Mouse (Mus musculus) frontal cortex, postnatal 25 days (tissue): Measurements from ENCODE around the gene Pcdh8.

ENCODE experiments used
- DNase-seq, 2 experiments: peaks; one replicate each; pipeline ENCODE4 v3.0.0; 2022; ENCODE audit warnings: low spot score in 2 of 2

Gene Pcdh8

DNA sequence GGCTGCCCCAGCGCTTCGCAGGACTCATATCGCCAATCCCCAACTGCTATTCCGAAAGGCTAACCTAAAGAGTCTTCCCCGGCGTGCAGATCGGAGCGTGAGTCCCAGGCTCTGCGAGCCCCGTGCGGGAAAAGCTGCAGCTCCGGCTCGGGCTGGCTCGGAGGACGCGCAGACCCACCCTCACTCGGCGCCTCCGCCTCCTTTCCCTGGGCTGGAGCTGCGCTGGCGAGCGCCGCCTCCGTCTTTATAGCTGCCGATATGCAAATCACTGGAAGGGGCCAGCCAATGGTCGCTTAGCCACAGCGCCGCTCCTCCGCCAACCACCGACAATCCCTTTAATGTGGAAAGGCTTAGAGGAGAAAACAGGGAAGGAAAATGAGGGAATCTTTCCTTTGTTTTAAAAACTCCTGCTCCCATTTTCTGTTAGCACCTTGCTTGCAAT, at the start of gene Pcdh8:
Pcdh8 (minus strand) TSS at position 219 of the 442 bp plus-strand sequence.
- DNase-seq = peak; percentile 80 to 84

DNA sequence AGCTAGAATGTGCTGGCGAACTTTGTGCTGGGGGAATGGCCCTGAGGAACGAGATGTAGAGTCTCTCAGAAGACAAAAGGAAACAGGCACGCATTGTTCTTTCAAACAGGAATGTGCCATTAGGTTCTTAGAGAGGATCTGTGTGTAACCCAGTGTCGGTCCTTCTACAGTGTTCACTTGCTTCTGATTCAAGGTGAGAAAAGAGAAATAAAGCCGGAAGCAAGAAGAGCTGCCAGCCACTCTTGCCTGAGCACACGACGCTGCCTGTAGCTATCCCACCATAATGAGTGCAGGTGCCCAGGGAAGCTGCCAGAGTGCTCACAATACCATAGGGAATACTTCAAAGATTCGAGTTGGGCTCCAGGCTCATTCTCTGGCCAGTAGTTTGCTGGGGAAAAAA, 43.6 kb upstream of the Pcdh8 start:
- no peak for DNase-seq

DNA sequence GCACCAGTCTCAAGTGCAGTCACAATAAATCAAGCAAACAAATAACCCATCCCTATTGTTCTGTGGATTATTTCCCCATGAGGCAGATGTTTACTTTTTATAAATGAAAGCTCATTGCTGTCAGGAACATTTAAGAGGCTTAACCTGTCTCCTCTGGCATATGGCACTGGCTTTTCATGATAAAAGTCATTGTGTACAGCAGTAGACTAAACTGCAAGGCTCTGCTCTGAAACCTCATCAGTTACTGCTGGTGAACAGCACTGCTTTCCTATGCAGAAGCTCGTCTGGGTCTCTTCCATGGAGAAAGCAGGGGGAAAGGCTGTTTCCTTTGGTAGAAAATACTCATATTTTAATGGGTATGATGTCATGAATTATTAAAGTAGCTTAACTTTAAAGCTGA, 43.0 kb upstream of the Pcdh8 start:
- DNase-seq = no peak

DNA sequence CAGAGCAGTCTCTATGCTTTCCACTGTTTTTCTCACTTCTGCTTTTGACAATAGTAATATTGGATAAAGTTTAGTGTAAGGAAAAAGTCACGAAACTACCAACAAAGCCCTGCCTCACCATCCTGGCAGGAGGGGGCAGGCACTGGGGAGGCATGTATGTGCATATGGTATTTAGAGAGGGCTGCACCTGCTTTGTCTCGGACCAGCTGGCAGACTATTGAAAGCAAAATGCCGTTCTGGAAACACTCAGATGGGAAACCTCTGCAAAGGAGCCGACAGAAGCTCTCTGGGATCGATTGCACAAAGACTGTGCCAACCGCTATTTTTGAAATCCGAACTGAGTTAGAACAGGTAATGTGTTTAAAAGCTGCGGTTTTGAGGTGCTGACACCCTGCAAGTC, 22.1 kb upstream of the Pcdh8 start:
- no peak for DNase-seq

DNA sequence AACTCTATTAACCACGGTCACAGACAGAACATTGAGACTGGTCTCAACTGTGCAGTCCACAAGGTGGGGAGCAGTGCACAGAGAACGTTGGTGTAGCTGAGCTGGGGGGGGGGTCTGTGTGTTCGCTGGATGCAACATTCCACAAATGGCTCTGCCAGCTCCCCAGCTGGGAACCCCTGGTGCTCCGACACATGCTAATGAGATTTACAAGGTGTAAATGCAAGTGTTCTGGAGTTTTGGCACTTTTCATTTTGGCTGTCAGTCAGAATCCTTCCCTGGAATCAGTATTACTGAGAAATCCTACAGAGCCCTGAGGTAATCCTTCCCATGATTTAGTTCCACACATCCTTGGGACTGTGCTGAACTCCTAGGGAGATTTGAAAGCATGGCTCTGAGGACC, 18.4 kb upstream of the Pcdh8 start:
- no peak for DNase-seq

DNA sequence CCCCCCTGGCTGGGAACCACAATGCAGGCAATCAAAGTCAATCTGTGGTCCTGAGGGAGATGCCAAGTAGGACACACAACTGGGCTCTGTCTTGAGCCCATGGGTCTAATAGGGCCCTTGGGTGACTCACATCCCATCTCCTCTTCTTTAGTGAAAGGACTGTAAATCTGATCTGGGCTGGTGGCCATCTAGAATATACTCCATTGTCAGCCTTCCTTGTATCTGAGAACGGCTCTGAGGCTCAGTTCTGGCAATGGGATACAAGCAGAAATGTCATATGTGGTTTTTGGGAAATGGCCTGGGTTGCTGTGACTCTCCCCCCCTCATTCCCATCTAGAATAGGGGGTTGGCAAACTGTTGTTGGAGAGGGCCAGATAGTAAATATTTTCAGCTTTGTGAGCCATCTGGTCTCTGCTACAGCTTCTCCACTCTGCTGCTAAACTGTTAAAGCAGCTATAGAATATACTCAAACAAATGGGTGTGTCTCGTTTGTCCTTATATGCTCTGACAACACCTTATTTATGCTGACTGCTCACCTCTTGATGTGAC, 17.6 kb upstream of the Pcdh8 start:
- DNase-seq = no peak

DNA sequence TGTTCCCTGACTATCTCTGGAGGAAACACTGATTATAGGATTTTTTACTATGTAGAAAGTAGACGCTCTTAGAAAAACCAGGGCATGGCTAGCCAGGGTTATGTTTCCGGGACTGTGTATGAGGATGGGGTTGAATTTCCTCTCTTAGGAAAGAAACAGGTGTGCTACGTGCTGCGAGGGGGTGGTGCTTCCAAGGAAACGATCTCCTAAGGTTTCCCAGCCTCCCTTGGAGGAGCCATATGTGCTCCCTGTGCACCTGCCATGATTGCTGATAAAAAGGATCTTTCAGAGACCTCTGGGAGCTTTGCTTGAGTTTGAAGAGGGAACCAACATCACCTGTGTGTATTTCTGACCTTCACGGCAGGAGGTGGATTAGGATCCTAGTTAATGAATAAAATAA, 16.8 kb upstream of the Pcdh8 start:
- no peak for DNase-seq

DNA sequence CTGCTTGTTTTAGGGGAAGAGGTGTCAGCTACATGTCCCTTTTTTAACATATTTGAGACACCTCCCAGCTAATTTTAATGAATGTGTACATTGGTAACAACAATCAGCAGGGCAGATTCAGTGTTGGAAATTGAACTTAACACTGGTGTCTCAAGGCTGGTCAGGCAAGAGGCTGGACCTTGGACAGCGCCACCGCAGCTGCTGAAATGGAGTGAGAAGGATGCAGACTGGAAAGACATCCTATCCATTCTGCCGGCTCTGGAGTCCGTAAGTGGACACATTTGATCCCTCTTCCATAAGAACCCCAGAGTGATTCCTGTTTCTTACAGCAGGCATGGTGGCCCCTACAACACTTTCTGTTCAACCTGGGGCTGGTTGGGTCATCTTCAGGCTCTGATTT, 14.3 kb upstream of the Pcdh8 start:
- DNase-seq = no peak

DNA sequence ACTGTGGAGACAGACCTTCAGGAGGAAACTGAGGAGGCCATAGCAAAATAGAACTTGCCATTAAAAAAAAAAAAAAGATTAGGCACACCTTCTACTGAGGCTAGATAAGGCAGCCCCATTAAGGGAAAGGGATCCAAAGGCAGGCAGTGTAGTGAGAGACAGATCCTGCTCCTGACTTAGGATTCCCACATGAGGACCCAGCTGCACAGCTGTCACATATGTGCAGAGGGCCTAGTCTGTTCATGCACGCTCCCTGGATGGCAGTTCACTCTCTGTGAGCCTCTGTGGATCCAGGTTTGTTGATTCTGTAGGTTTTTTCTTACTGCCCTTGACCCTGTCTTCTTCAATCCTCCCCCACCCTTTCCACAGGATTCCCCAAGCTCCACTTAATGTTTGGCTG, 9.8 kb upstream of the Pcdh8 start:
- no peak for DNase-seq

DNA sequence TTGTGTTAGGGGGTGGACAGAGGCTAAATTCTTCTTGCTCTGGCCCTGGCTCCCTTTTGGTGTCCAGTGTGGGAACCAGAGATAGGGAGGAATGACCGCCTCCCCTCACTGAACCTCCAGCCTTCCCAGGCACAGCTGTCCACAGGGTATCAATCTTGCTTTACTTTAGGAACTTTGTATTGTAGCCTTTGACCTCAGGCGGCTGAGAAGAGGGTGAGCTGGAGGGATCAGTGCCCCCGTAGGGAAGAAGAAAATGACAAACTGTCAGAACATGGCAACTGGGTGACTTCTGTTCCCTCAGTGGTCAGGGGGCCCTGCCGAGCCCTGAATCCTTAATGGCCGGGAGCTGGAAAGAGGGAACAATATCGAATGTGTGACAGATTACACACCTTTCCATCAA, 9.2 kb upstream of the Pcdh8 start:
- DNase-seq = no peak

DNA sequence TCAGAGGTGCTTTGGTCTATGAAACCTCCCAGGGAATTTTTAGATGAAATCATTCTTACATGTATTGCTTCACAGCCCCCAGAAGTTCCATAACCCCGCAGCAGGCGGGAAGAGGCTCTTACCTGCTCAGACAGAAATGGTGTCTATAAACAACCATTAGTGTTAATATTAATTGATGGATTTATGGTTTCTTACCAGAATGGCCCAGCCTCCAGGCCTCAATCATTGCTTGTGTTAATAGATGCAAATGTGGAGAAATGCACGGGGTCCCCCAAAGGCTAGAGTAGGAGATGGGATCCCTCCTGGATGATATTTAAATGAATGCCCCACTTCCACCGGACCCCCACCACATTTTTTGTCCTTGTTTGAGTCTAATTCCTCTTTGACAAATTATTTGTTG, 8.7 kb upstream of the Pcdh8 start:
- no peak for DNase-seq

DNA sequence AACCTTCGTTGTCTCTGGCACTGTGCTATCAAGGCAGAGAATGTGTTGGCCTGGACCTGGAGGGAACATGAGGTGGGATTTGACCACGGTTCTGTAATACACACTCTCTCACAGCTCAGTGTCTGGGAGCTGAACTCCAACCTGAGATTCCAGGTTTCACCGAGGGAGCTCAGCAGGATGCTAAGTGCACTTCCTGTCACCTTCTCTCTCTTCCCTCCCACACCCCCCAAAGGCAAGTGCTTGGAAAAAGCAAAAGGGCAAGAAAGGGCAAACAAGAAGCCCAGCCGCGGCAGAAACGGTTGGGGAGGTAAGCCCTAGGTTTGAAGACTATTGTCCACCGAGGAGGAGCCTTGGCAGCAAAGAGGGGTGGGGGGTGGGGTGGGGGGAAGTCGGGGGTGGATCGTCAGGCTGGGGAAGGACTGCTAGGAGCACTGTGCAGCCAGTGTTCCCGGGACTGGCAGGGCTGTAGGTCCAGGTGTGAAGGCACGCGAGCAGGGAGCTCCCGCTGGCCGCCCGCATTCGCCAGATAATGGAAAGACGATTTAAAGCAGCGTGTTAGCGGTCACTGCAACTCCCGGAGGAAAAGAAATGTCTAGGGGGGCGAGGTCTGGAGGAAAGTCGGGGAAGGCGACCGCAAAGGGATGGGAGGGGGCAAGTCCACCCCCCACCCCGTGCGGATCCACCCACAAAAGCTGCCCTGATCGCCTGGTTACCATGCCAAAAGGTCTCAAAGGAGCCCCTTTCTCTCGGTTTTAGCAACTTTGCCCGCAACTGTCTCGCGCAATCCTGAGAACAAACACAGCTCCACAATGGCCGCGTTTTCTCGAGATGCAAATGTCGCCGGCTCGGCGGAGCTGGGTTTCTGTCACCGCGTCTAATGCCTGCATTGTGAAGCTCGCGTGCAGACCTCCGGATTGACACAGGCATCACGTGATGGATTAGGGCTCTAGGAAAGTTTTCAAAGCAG, 2.6 kb upstream of the Pcdh8 start:
- DNase-seq = peak in 1 of 2 experiments; percentile 10

DNA sequence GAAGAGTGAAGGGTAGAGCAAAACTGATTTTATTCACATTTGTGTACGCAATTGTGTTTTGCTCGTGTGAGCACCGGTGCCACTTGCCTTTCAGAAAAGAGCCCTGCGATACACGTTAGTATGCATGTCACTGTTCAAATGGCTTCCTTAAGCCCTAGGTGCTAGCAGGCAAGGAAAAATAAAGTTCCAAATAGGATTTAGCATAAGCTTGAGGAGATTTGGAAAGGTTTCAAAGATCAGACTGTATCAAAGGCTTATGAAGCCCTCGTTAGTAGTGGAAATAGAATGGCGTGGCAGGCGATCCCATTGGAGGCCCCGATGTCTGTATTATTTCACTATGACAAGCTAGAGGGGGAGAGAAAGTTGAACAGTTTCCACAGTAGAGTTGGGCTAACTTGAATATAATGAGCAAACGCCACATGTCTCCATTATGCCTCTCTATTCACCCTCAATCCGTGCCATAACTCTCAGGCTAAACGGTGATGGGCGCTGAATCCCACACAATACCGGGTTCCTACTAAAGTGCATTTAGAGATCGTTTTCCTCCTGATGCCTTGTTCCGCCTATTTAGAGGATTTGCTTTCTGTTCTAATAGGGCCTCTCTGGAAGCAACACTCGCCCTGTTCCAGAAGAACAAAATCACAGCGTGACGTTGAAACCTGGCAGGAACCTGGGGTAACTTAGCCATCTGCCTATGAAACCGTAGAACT, 845 bp upstream of the Pcdh8 start:
- DNase-seq = no peak

DNA sequence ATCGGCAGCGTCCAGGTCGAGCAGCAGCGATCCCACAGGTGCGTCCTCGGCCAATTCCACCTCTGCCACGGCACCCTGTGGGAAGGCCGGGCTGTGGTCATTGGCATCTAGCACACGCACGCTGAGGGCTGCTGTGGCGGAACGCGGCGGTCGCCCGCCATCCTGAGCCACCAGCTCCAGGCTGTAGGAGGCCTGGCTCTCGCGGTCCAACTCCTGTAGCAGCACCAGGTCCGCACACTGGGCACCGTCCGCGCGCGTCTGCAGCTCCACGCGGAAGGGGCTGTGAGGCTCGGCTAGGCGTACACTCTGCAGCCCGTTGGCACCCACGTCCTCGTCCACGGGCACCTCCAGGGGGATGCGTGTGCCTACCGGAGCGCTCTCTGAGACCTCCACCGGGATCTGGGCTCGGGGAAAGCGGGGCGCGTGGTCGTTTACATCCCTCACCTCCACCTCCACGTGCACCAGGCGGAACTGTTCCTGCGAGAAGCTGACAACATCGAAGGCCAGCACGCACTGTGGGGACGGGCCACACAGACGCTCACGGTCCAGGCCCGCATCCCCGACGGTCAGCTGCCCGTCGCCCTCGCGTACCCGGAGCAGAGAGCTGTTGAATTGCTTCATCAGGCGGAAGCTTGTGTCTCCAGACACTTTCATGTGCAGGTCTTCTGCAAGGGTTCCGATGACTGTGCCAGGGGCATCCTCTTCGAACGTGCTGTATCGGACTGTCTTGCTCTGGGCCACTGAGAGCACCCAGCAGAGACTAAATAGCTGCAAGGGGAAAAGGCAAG, 612 bp downstream of the Pcdh8 start:
- DNase-seq = peak in 1 of 2 experiments; percentile 25

DNA sequence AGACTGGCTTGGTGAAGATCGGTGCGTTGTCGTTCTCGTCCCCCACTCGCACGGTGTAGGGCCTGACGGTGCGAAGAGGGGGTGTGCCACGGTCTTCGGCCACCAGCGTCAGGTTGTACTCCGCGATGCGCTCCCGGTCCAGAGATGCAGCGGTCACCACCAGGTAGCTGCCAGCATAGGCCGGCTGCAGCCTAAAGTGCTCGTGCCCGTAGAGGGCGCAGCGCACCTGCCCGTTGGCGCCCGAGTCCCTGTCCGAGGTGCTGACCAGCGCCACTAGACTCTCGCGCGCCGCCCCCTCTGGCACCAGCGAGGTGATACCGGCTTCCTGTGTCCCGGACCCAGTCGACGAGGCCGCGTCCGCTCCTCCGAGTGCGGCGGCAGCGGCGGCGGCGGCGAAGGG, 1.5 kb downstream of the Pcdh8 start:
- peak; percentile 37 to 42 for DNase-seq

DNA sequence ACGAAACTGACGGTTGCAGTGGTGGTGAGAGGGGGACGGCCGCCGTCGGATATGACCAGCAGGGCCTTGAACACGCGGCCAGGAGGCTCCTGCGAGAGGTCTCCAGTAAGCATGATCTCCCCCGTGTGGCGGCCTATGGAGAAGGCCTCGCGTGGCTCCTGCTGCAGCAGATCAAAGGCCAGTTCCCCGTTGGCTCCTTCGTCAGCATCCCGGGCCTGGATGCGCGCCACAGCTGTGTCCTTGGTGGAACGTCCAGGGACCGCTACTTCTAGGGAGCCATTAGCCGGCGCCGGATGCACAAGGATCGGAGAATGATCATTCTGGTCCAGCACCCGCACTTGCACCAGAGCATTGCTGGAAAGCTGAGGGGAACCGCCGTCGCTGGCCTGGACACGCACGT, 2.1 kb downstream of the Pcdh8 start:
- DNase-seq = no peak

DNA sequence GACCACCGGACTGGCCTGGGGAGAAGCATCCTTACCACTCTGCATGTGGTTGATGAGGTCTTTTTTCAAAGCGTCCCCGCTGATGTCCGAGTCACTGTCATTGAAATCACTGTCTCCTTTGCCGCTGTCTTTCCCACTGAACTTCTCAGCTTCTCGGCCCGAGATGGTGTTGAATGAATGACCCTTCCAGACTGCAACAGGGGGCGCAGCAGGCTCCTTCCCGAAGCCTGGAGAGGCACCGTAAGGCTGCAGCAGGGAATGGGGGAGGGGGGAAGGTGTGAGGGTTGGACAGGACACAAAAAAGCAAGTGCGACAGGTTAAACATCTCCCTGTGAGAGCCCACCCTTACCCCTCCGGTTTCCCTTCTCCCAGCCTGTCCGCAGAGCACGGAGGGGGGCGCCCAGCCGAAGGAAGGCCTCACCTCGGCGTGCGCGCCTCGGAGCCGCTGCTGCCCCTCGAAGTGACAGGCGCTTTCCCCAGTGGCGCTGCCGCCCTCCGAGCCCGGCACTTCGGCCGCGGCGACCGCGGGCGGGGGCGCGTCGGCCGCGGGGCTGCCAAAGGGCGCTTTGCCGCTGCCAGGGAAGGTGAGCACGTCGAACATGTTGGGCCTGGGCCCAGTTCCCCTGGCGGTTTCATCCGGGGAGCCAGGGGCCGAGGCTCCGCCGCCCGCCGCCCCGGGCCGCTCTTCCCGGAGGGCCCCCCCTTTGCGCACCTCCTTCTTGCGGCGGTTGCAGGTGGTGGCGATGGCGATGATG, 2.9 kb downstream of the Pcdh8 start:
- DNase-seq = peak in 1 of 2 experiments; percentile 7

DNA sequence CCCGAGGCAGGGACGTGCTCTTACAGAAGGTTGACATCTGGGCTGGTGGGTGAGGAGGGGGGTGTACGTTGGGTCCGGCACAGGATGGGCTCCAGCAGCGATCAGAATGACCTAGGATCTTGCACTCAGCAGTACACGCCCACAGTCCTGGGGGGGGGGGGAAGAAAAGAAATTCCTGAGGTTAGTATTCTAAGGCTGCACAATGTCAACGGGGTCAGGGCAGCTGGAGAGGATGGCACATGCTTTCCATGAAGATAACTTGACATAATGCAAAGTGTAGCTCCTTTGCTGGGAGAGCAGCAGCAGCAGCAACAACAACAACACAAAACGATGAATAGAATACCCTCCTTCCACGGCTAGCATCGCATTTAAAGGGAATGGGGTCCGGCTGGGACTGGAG, 3.5 kb downstream of the Pcdh8 start:
- DNase-seq = no peak

DNA sequence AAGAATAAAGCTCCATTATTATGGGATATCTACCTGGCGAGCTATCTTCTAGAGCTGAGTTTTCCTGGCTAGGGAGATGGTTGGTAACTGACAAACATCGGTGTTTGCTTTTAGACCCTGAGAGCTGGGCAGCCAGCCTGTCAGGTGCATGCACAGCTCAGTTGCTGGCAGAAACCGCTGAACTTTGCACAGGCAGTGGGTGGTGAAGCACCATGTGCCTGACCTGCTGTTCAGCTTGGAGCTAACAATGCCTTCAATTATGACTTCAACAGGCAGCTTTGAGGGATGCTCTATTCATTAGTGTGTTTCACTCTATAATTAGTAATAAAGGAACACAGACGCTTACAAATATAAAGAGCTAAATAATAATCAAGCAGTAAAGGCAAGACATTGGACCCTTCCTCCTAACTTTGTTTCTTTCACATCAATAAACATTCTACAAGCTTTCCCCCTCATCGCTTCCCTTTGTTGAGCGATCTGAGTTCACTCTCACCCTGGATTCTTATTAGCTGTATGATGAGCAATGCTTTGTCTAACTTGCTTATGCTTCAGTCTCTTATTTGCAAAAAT, 5.8 kb downstream of the Pcdh8 start:
- DNase-seq = no peak

DNA sequence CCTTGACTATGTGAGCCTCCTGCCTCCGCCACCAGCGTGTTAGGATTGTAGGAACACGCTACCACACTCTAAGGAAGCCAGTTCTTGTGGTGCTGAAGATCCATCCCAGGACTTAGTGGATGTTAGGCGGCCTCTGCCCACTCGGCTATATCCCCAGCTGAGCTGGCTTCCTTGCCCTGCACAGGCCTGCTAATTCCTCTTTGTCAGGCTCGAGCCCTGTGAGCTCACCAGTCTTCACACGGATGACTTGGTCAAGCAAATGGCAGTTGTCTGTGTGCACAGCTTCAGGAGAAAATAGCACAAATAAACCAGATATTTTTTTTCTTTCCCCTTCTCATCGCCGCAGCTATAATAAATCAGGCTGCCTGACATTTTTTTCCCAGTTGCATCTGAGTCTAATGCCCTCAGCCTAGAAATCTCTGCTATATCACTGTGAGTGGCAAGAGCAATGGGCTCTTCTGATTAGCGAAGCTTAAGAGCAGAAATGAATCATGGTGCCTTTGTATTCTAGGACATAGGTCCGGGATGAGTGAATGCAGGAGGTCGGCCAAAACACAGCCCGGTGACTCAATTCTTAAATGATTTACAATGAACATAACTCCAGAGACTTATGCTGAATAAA, 16.4 kb downstream of the Pcdh8 start:
- no peak for DNase-seq
